Mouse (Mus musculus): Measurements from ENCODE around the gene Nos1.

- TF ChIP-seq GATA1 (IDR thresholded peaks at IDR 0.05; ENCODE audit: low read length) (no peak), TAL1 (IDR thresholded peaks at IDR 0.05; ENCODE audit: low read length) (no peak)
Observed at GRCm38 (mm10) chr5:117981943-117982342, 201.1 kb downstream of the Nos1 start.

Measured in erythroblast, embryonic 14.5 days (primary cell).